Mouse (Mus musculus) forelimb bud, embryonic 11.5 days (tissue): ENCODE data around the gene Aatk.

Experiments
- DNase-seq: peaks from one replicate; pipeline ENCODE4 v3.0.0-alpha.2; 2012; ENCODE audit warnings: low read depth, low spot score

Aatk gene

GRCm38 (mm10) chr11:120052274-120052673 is 5.3 kb upstream of the Aatk start:
- DNase-seq: no peak

GRCm38 (mm10) chr11:120051124-120051811 is 4.3 kb upstream of the Aatk start:
- DNase-seq: no peak

- no peak for DNase-seq
These were observed 2.1 kb upstream of the Aatk start for GRCm38 (mm10) chr11:120049067-120049466.

GRCm38 (mm10) chr11:120048252-120048556 is 1.2 kb upstream of the Aatk start:
- DNase-seq: no peak

- no peak for DNase-seq
These were observed 724 bp upstream of the Aatk start for GRCm38 (mm10) chr11:120047531-120048251.

- no peak for DNase-seq
These were observed 971 bp downstream of the Aatk start for GRCm38 (mm10) chr11:120045839-120046552.

GRCm38 (mm10) chr11:120045341-120045740 is 1.6 kb downstream of the Aatk start:
- no peak for DNase-seq

- no peak for DNase-seq
These were observed 4.7 kb downstream of the Aatk start for GRCm38 (mm10) chr11:120042141-120042838.

GRCm38 (mm10) chr11:120041191-120042123 is 5.5 kb downstream of the Aatk start:
- no peak for DNase-seq

GRCm38 (mm10) chr11:120040440-120040839 is 6.5 kb downstream of the Aatk start:
- no peak for DNase-seq

- no peak for DNase-seq
These were observed 7.4 kb downstream of the Aatk start for GRCm38 (mm10) chr11:120039581-120039980.

- DNase-seq: no peak
These were observed 12.2 kb downstream of the Aatk start for GRCm38 (mm10) chr11:120034762-120035161.

GRCm38 (mm10) chr11:120034306-120034705 is 12.7 kb downstream of the Aatk start:
- no peak for DNase-seq

GRCm38 (mm10) chr11:120033473-120033872 is 13.5 kb downstream of the Aatk start:
- DNase-seq: no peak

- DNase-seq: no peak
These were observed 14.9 kb downstream of the Aatk start for GRCm38 (mm10) chr11:120032052-120032451.

- peak; percentile 69 for DNase-seq
These were observed 16.6 kb downstream of the Aatk start for GRCm38 (mm10) chr11:120030145-120030901.

GRCm38 (mm10) chr11:120029431-120030144 is 17.4 kb downstream of the Aatk start:
- DNase-seq: no peak

- DNase-seq: no peak
These were observed 18.5 kb downstream of the Aatk start for GRCm38 (mm10) chr11:120028319-120029092.

GRCm38 (mm10) chr11:120026941-120027340 is 20.0 kb downstream of the Aatk start:
- no peak for DNase-seq
